Mouse (Mus musculus): Measurements from ENCODE around the gene Fam169a. TPM values are rescaled to one million over a fixed set of nuclear protein-coding genes. Genes with fewer than 3 reads are reported as not detected.
A peak's percentile ranks its signal among the peaks of the same experiment; 100 is the strongest.

Fam169a gene
- 12.4 and 12.9 TPM in 2 replicates for polyA plus RNA-seq (2016; fragmentation: Nextera tagmentation; extraction: Ambion mirVana)

DNA sequence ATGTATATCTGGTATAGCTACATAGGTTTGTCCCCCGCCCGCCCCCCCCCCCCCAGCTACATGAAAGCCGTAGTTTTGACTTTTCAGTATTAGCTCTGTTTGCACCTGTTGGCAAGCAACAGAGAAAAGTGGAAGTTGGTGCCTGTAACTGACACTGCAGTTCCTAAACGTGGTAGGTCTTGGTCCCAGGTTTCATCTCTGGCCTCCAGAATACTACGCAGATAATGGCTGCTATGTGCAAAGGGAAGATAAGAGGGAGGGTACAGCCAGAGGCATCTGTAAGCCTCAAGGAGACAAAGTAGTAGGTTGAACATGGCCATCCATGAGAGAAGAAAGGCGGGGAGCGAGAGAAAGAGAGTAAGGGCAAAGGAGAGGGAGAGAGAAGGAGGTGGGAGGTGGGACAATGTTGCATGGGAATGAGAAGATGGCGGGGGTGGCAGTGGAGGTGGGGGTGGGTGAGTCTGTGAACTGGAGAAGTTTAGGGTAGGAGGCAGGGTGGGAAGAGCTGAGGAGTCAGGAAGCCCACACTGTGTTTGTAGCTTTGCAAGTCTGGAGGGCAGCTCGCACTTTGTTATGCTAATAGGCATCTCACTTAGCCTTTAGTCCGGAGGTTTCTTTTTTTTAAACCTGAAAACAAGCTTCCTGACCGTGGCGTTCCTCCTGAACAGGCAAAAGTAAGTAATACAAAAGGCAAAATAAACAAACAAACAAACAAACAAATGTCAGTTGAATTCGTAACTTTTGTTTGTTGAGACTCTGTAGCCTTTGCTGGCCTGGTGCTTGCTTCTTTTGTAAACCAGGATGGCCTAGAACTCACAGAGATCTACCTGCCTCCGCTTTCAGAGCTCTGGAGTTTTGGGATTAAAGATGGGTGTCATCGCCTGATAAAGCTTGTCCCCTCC is at the start of gene Fam169a:
Gene Fam169a (plus strand): TSS at position 638 of the 902 bp plus-strand sequence.
- Histone ChIP-seq H3K36me3 (no peaks in the 10 kb centered on the region), H3K27ac (ENCODE audit: poor library complexity, severe bottlenecking) (no peak within 1 kb of the TSS)
- ATAC-seq (ENCODE audit: insufficient number of reproducible peaks, low FRiP score) = peak; percentile 40; the same call in 1 of the 2 replicates

DNA sequence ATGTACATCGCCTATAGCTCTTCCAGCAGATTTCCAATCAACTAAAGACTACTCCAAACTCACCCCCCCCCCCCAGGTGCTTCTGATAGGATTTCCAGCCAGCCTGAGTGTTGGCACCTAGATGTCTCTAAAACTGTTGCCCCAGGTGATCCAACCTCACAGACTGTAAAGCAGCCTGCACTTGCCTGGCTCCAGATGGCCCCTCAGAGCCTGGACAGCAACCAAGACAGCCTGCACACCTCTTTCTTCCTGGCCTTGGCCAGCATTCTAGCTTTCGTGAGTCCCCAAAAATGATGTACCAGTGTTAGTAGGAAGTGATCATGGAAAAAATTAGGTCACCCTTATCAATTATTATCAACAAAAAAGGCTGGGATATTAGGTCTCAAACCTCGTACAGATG is 49.4 kb upstream of the Fam169a start:
- H3K27me3 ChIP-seq (replicated peaks) = no peaks in the 10 kb centered on the region
- WGBS = 73% methylated on average over 3 of the region's 3 CpGs
- H3K4me2 ChIP-seq = no peak overlapping the region
- peaks cover 5% of the 10 kb centered on the region for H3K9me3 ChIP-seq (replicated peaks)
- ATAC-seq (ENCODE audit: insufficient number of reproducible peaks, low FRiP score) = no peak
- no peak overlapping the region for H3K9ac ChIP-seq
- H3K27ac ChIP-seq (ENCODE audit: poor library complexity, severe bottlenecking) = no peak overlapping the region
- no peaks in the 10 kb centered on the region for H3K36me3 ChIP-seq
- peaks cover 14% of the 10 kb centered on the region for H3K4me1 ChIP-seq (replicated peaks)
- no peak overlapping the region for H3K4me3 ChIP-seq

More for the DNA sequence above, at the start of gene Fam169a:
- peak within 1 kb of the TSS; percentile 17 for H3K4me2 ChIP-seq
- H3K9ac ChIP-seq = no peak within 1 kb of the TSS
- 0 out of 2 replicates have a peak within 1 kb of the TSS, but pooled peaks have one; percentile 7 for H3K4me3 ChIP-seq
- WGBS = 50% methylated on average over 15 of the region's 15 CpGs
- H3K9me3 ChIP-seq (replicated peaks) = no peaks in the 10 kb centered on the region
- no peaks in the 10 kb centered on the region for H3K27me3 ChIP-seq (replicated peaks)
- H3K4me1 ChIP-seq (replicated peaks) = peaks cover 23% of the 10 kb centered on the region

GRCm38 (mm10) chr13:97020122-97020521 is 47.0 kb upstream of the Fam169a start:
- ATAC-seq (ENCODE audit: insufficient number of reproducible peaks, low FRiP score) = no peak
- Histone ChIP-seq H3K4me1 (replicated peaks) (peaks cover 14% of the 10 kb centered on the region), H3K9me3 (replicated peaks) (peaks cover 5% of the 10 kb centered on the region), H3K4me2 (no peak overlapping the region), H3K27ac (ENCODE audit: poor library complexity, severe bottlenecking) (no peak overlapping the region), H3K36me3 (no peaks in the 10 kb centered on the region), H3K27me3 (replicated peaks) (no peaks in the 10 kb centered on the region), H3K9ac (no peak overlapping the region), H3K4me3 (no peak overlapping the region)
- 85% methylated on average over 5 of the region's 5 CpGs for WGBS

- 2% methylated on average over 4 of the region's 4 CpGs for WGBS
- Histone ChIP-seq H3K36me3 (no peaks in the 10 kb centered on the region), H3K9ac (no peak overlapping the region), H3K4me2 (0 out of 2 replicates have a peak overlapping the region, but pooled peaks have one; percentile 16), H3K4me1 (replicated peaks) (peaks cover 14% of the 10 kb centered on the region), H3K27ac (ENCODE audit: poor library complexity, severe bottlenecking) (no peak overlapping the region), H3K9me3 (replicated peaks) (no peaks in the 10 kb centered on the region), H3K4me3 (no peak overlapping the region), H3K27me3 (replicated peaks) (no peaks in the 10 kb centered on the region)
- no peak for ATAC-seq (ENCODE audit: insufficient number of reproducible peaks, low FRiP score)
Observed at GRCm38 (mm10) chr13:97021906-97022305, 45.2 kb upstream of the Fam169a start.

GRCm38 (mm10) chr13:97030075-97030474 is 37.0 kb upstream of the Fam169a start:
- WGBS = 78% methylated on average over 13 of the region's 13 CpGs
- no peaks in the 10 kb centered on the region for H3K36me3 ChIP-seq
- no peak overlapping the region for H3K27ac ChIP-seq (ENCODE audit: poor library complexity, severe bottlenecking)
- no peaks in the 10 kb centered on the region for H3K27me3 ChIP-seq (replicated peaks)
- H3K9me3 ChIP-seq (replicated peaks) = no peaks in the 10 kb centered on the region
- H3K4me2 ChIP-seq = no peak overlapping the region
- no peak overlapping the region for H3K4me3 ChIP-seq
- ATAC-seq (ENCODE audit: insufficient number of reproducible peaks, low FRiP score) = no peak
- no peak overlapping the region for H3K9ac ChIP-seq
- no peaks in the 10 kb centered on the region for H3K4me1 ChIP-seq (replicated peaks)

DNA sequence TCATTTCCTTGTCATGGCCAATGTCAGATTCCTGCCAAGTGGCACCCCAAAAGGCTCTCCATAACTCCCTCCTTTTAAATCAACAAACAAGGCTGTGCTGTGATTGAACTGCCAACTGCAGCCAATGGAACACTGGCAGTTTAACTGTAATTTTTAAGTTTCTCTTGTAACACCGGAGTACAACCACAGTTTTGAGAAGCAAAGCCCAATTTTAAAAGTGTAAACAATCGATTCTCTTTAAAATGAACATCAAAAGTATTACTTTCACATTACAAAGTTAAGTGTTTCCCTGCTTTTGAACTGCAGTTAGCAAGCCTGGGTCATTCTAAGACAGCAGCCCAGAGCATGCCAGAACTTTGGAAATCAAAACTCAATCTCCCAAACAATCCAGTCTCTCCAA is 32.8 kb upstream of the Fam169a start, which contains the start of gene 1700029F12Rik:
Gene 1700029F12Rik (minus strand): TSS at position 101 of the 400 bp plus-strand sequence.
- no peaks in the 10 kb centered on the region for H3K27me3 ChIP-seq (replicated peaks)
- no peaks in the 10 kb centered on the region for H3K4me1 ChIP-seq (replicated peaks)
- 80% methylated on average over 2 of the region's 2 CpGs for WGBS
- no peak within 1 kb of the TSS for H3K4me2 ChIP-seq
- H3K36me3 ChIP-seq = no peaks in the 10 kb centered on the region
- no peaks in the 10 kb centered on the region for H3K9me3 ChIP-seq (replicated peaks)
- no peak within 1 kb of the TSS for H3K9ac ChIP-seq
- no peak for ATAC-seq (ENCODE audit: insufficient number of reproducible peaks, low FRiP score)
- no peak within 1 kb of the TSS for H3K27ac ChIP-seq (ENCODE audit: poor library complexity, severe bottlenecking)
- H3K4me3 ChIP-seq = no peak within 1 kb of the TSS

DNA sequence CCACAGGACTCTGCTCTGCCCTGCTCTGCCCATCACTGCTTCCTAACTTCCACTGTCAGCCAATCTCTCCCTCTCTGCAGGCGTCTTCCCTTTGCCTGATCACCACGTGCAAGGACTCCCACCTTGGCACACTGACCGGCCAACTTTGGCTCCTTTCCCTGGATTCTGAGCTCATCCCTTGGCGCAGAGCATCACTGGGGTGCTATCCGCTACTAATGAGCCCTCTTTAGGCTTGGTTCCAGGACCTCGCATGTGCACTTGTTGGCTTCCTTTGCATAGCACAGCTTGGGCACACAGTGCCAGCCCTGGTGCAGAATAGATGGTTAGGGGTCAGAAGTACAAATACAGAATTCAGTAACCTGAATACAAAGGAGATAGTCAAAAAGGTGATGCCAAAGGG is 15.9 kb upstream of the Fam169a start:
- H3K36me3 ChIP-seq = no peaks in the 10 kb centered on the region
- whole genome bisulfite sequencing = 77% methylated on average over 6 of the region's 6 CpGs
- no peak overlapping the region for H3K9ac ChIP-seq
- no peak overlapping the region for H3K27ac ChIP-seq (ENCODE audit: poor library complexity, severe bottlenecking)
- H3K4me2 ChIP-seq = no peak overlapping the region
- no peak overlapping the region for H3K4me3 ChIP-seq
- peaks cover 4% of the 10 kb centered on the region; the same call in 1 of the 2 replicates for H3K4me1 ChIP-seq (replicated peaks)
- no peaks in the 10 kb centered on the region for H3K9me3 ChIP-seq (replicated peaks)
- no peak for ATAC-seq (ENCODE audit: insufficient number of reproducible peaks, low FRiP score)
- no peaks in the 10 kb centered on the region for H3K27me3 ChIP-seq (replicated peaks)

DNA sequence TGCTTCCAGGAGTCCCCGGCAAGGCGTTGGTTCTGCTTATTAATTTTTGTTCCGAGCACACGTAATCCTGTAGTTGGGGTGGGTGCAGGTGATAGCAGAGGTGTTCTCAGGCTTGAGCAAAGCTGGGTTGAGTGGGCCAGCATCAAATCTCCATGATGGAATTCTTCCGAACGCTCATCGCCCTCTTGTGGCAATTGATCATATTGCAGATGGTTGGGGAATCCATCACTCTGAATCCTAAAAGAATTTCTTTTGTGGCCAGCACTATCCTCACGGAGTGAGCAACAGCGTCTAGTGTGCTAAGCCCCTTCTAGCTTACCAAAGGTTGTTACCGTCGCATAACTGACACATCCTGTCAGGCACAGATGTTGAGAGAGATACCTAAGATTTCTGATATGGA is 14.4 kb upstream of the Fam169a start:
- H3K27me3 ChIP-seq (replicated peaks) = no peaks in the 10 kb centered on the region
- H3K9me3 ChIP-seq (replicated peaks) = no peaks in the 10 kb centered on the region
- ATAC-seq (ENCODE audit: insufficient number of reproducible peaks, low FRiP score) = no peak
- no peak overlapping the region for H3K9ac ChIP-seq
- WGBS = 10% methylated on average over 11 of the region's 11 CpGs
- peaks cover 5% of the 10 kb centered on the region; the same call in 1 of the 2 replicates for H3K4me1 ChIP-seq (replicated peaks)
- no peak overlapping the region for H3K27ac ChIP-seq (ENCODE audit: poor library complexity, severe bottlenecking)
- no peaks in the 10 kb centered on the region for H3K36me3 ChIP-seq
- H3K4me3 ChIP-seq = no peak overlapping the region
- no peak overlapping the region for H3K4me2 ChIP-seq

DNA sequence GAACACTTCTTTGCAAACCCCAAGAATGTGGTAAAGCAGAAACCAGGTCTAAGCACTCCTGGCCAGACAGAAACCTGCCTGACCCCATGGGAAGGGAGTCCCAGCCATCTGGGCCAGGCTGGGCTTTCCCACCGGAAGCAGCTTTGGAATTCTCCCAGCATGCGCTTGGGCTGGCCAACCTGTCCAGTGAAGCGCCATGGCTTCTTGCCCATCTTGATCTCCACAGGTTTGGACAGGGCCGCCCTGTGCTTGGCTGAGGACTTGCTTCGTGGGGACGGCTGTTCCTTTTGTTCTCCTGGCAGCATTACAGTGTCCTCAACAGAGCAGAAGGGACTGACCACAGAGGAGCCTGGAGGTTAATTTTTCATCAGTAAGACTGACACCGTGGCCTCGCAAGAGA is 13.2 kb upstream of the Fam169a start:
- Histone ChIP-seq H3K4me3 (no peak overlapping the region), H3K27ac (ENCODE audit: poor library complexity, severe bottlenecking) (no peak overlapping the region), H3K4me2 (no peak overlapping the region), H3K9me3 (replicated peaks) (no peaks in the 10 kb centered on the region), H3K27me3 (replicated peaks) (no peaks in the 10 kb centered on the region), H3K4me1 (replicated peaks) (peaks cover 9% of the 10 kb centered on the region; the same call in 1 of the 2 replicates), H3K36me3 (no peaks in the 10 kb centered on the region), H3K9ac (no peak overlapping the region)
- 68% methylated on average over 8 of the region's 8 CpGs for WGBS
- no peak for ATAC-seq (ENCODE audit: insufficient number of reproducible peaks, low FRiP score)

GRCm38 (mm10) chr13:97057817-97058216 is 9.3 kb upstream of the Fam169a start:
- Histone ChIP-seq H3K9ac (no peak overlapping the region), H3K4me2 (no peak overlapping the region), H3K27ac (ENCODE audit: poor library complexity, severe bottlenecking) (no peak overlapping the region), H3K36me3 (no peaks in the 10 kb centered on the region), H3K27me3 (replicated peaks) (no peaks in the 10 kb centered on the region), H3K4me1 (replicated peaks) (peaks cover 14% of the 10 kb centered on the region; the same call in 1 of the 2 replicates), H3K4me3 (no peak overlapping the region), H3K9me3 (replicated peaks) (no peaks in the 10 kb centered on the region)
- no peak for ATAC-seq (ENCODE audit: insufficient number of reproducible peaks, low FRiP score)
- WGBS = 49% methylated on average over 4 of the region's 4 CpGs

- Histone ChIP-seq H3K4me2 (no peak overlapping the region), H3K9ac (no peak overlapping the region), H3K36me3 (no peaks in the 10 kb centered on the region), H3K4me3 (no peak overlapping the region), H3K9me3 (replicated peaks) (no peaks in the 10 kb centered on the region), H3K27me3 (replicated peaks) (no peaks in the 10 kb centered on the region), H3K27ac (ENCODE audit: poor library complexity, severe bottlenecking) (no peak overlapping the region), H3K4me1 (replicated peaks) (peaks cover 15% of the 10 kb centered on the region)
- no peak for ATAC-seq (ENCODE audit: insufficient number of reproducible peaks, low FRiP score)
- 86% methylated on average over 6 of the region's 6 CpGs for WGBS
Observed at GRCm38 (mm10) chr13:97059746-97060145, 7.3 kb upstream of the Fam169a start.
